Mouse (Mus musculus) limb, embryonic 13.5 days (tissue): ENCODE data around the gene Iqcb1. TPM values are rescaled to one million over a fixed set of nuclear protein-coding genes. Genes with fewer than 3 reads are reported as not detected.

Experiments
- ATAC-seq: fragments of 200-750 bp; cut with Nextera tagmentation; 2 replicates; pipeline ENCODE4 v1.8.0; 2017; ENCODE audit warnings: low read depth, moderate number of reproducible peaks, moderate TSS enrichment; ENCODE audit not compliant: low FRiP score
- H3K27ac ChIP-seq: fragments of 300-500 bp; sonication (generic); 2 replicates; pipeline ENCODE4 v1.5.1; 2015; ENCODE audit warnings: inconsistent platforms, mild to moderate bottlenecking, moderate library complexity
- H3K27me3 ChIP-seq: fragments of 300-500 bp; sonication (generic); 2 replicates; pipeline ENCODE4 v1.6.1; 2015; ENCODE audit warnings: mild to moderate bottlenecking, inconsistent platforms
- H3K36me3 ChIP-seq: fragments of 300-500 bp; sonication (generic); 2 replicates; pipeline ENCODE4 v1.6.1; 2015; ENCODE audit warnings: inconsistent platforms, mild to moderate bottlenecking, moderate library complexity
- H3K4me1 ChIP-seq: fragments of 300-500 bp; sonication (generic); 2 replicates; pipeline ENCODE4 v1.6.1; 2015; ENCODE audit warnings: inconsistent platforms
- H3K4me2 ChIP-seq: fragments of 300-500 bp; sonication (generic); replicated peaks from 2 replicates; pipeline ENCODE4 v1.6.1; 2015; ENCODE audit warnings: inconsistent platforms, mild to moderate bottlenecking, moderate library complexity
- H3K4me3 ChIP-seq: fragments of 300-500 bp; sonication (generic); 2 replicates; pipeline ENCODE4 v1.5.1; 2015; ENCODE audit warnings: moderate library complexity, mild to moderate bottlenecking, inconsistent platforms
- H3K9ac ChIP-seq: fragments of 300-500 bp; sonication (generic); 2 replicates; pipeline ENCODE4 v1.6.1; 2015; ENCODE audit warnings: mild to moderate bottlenecking, inconsistent platforms
- H3K9me3 ChIP-seq: fragments of 300-500 bp; sonication (generic); 2 replicates; pipeline ENCODE4 v1.6.1; 2016; ENCODE audit warnings: inconsistent platforms
- WGBS: fragments of 180-500 bp; shearing (Covaris S2); methylation state at CpG from one replicate; pipeline ENCODE4 v1.1.7; 2015; 5-methylcytosine and 5-hydroxymethylcytosine counted together
- microRNA-seq: library from miRNA; unstranded; fragments of <30 nt; microRNA quantifications from one replicate; pipeline ENCODE4, GENCODE M21; 2016
- polyA plus RNA-seq: library from polyadenylated mRNA; unstranded; fragments of >200 nt; fragmentation: Nextera tagmentation; extraction: Ambion mirVana; gene quantifications from 2 replicates; pipeline ENCODE4 v1.2.1, GENCODE M21; 2015

The Iqcb1 gene
- polyA plus RNA-seq, 1 experiment from 2014 or later, result 58.6 TPM

- H3K4me2 ChIP-seq, result no peak overlapping the region
- no peak for ATAC-seq
- no peaks in the 10 kb centered on the region for H3K4me1 ChIP-seq
- H3K9me3 ChIP-seq, result no peaks in the 10 kb centered on the region
- H3K27me3 ChIP-seq, result no peaks in the 10 kb centered on the region
- no peak overlapping the region for H3K27ac ChIP-seq
- 86% methylated on average over 3 of the region's 3 CpGs for WGBS
- no peak overlapping the region for H3K9ac ChIP-seq
- H3K36me3 ChIP-seq, result peaks cover 82% of the 10 kb centered on the region
- no peak overlapping the region for H3K4me3 ChIP-seq
Observed at GRCm38 (mm10) chr16:36920410-36920809, 92.2 kb downstream of the Iqcb1 start.

- H3K4me3 ChIP-seq, result no peak overlapping the region
- H3K9ac ChIP-seq, result no peak overlapping the region
- no peaks in the 10 kb centered on the region for H3K27me3 ChIP-seq
- H3K4me2 ChIP-seq, result no peak overlapping the region
- no peaks in the 10 kb centered on the region for H3K4me1 ChIP-seq
- no peaks in the 10 kb centered on the region for H3K9me3 ChIP-seq
- WGBS, result 93% methylated on average over 8 of the region's 8 CpGs
- H3K36me3 ChIP-seq, result peaks cover 82% of the 10 kb centered on the region
- no peak for ATAC-seq
- H3K27ac ChIP-seq, result no peak overlapping the region
Observed at GRCm38 (mm10) chr16:36921067-36921613, 93.0 kb downstream of the Iqcb1 start.

DNA sequence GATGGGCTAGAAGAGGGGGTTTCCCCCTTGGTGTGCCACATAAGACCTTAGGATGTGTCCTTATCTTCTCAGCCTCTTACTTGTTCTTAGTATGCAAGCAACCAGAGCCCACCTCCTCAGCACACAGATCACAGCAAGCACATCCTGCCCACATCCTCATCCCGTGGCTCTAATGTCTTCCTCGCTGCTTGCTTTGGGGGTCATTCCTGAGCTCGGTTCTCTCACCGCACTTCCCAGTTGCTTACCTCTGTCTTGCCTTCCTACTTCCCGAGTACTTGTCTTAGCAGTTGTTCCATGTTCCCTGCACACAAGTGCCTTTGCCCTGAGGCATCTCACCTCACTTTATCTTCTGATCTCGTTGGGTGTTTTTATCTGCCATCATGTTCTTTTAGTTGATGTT is 93.8 kb downstream of the Iqcb1 start:
- Histone ChIP-seq H3K9ac (no peak overlapping the region), H3K4me3 (no peak overlapping the region), H3K4me1 (no peaks in the 10 kb centered on the region), H3K9me3 (no peaks in the 10 kb centered on the region), H3K27ac (no peak overlapping the region), H3K36me3 (peaks cover 83% of the 10 kb centered on the region), H3K27me3 (no peaks in the 10 kb centered on the region), H3K4me2 (no peak overlapping the region)
- 85% methylated on average over 6 of the region's 6 CpGs for WGBS
- no peak for ATAC-seq

Small RNA genes lying within 50 kb of the gene (microRNA-seq; reads per million reads assigned to microRNA genes)
- not detected for gene Gm22617

Other genes starting within 250 kb of the Iqcb1 start
- 0.88 and 1.2 TPM in 2 replicates for gene Cd86, start 162.3 kb upstream of the Iqcb1 start, polyA plus RNA-seq
- gene Ildr1, start 134.4 kb upstream of the Iqcb1 start, polyA plus RNA-seq, result 1.0 and 1.1 TPM in 2 replicates
- gene Slc15a2, start 43.4 kb upstream of the Iqcb1 start, polyA plus RNA-seq, result 2.9 and 4.3 TPM in 2 replicates
- gene Eaf2, start 46.6 kb downstream of the Iqcb1 start, polyA plus RNA-seq, result 2.2 and 3.2 TPM in 2 replicates
- gene Golgb1, start 46.8 kb downstream of the Iqcb1 start, polyA plus RNA-seq, result 128 and 135 TPM in 2 replicates
- 4.6 and 5.5 TPM in 2 replicates for gene Hcls1, start 106.6 kb downstream of the Iqcb1 start, polyA plus RNA-seq
- 0.08 and 0.15 TPM in 2 replicates for gene Fbxo40, start 162.1 kb downstream of the Iqcb1 start, polyA plus RNA-seq
- gene Polq, start 183.4 kb downstream of the Iqcb1 start, polyA plus RNA-seq, result 7.6 and 8.6 TPM in 2 replicates